Mouse (Mus musculus) brain, adult 2 months (tissue): ENCODE results near the gene Kcna4.

Experiments used
- DNase-seq: peaks from one replicate; pipeline ENCODE4 v3.0.0; 2011; ENCODE audit warnings: low read depth, low spot score

Kcna4 gene

DNA sequence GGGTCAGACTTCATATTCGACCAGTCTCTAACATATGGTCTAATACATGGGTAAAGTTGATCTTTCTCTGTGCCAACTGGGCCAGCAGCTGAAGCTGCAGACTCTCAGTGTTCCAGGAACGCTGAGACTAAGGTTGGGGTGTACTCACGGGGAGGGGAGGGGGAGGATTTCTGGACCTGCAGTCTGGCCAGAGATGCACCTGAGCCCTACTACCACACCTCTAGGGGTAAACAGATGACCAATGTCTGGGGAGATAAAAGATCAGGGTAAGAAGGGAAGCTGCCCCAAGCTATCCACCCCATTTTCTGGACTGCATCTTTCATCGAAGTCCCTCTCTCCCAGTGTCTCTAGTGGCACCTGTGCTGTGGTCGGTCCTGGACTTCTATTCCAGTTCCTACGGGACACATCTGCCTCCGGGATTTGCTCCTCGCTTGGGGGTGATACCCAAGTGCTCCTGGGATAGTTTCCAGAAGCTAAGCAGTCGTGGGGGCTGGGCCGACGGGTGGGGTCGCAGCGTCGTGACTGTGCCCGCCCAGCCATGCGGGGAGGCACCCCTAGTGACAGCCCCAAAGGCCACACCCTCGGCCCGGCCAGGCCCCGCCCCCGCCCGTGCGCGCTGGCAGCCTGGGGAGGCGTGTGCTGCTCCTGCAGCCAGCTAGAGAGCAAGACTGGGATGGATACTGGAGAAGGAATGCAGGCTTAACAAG is at the start of gene Kcna4:
Gene Kcna4, plus strand, starts transcription at position 650 of the 707 bp plus-strand sequence.
- peak; percentile 86 for DNase-seq

DNA sequence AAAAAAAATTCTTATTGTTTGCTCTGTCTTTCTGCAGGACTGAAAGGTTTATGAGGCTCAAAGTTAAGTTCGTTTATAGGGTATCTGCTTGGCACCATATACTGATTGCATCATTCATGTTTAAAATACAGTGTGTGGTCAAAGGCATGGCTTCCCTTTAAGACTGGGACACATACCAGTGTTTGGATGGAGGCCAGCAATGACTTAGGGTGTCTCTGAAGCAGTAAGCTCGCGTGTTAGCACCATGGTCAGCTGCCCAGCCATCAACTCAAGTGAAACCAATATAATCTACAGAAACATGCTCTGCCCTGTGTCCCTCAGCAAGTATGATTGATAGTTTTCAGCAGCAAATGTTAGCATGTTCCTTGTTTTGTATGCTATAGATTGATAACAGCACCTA is 32.3 kb upstream of the Kcna4 start:
- DNase-seq = no peak

GRCm38 (mm10) chr2:107266251-107266650 is 24.2 kb upstream of the Kcna4 start:
- DNase-seq = no peak

GRCm38 (mm10) chr2:107270050-107270449 is 20.4 kb upstream of the Kcna4 start:
- DNase-seq = no peak

DNA sequence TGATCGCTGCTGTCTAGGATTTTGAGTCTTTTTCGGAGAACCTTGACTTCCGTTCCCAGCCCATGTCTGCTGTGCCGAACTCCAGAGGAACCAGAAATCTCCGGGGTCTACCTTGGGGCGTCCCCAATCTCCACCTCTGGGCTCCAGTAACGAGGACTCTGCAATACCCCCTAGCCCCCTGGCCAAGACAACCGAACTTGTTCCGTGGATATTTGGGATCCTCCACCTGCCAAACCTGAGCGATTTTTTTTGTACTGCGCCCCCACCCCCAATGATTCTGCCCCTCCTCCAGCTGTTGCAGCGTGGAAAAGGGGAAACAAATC is 219 bp downstream of the Kcna4 start:
- no peak for DNase-seq

GRCm38 (mm10) chr2:107291142-107291541 is 703 bp downstream of the Kcna4 start:
- peak; percentile 66 for DNase-seq

DNA sequence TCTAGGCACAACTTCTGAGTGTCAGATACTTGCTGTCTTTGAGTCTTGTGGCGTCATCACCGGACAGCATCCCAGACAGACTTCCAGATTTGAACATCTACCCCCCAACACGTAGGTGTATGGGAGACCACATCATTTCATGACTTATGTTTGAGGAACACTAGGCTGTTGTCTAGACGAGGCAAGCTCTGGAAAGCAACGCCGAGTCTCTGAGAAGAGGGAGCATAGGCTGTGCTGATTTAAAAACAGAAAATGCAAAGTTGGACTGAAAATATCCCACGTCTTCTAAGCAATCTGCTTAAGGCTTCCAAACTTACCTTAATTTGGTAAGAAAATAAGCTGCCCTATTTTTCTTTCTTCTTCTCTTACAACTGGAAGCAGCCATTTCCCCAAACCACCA is 4.1 kb downstream of the Kcna4 start:
- peak; percentile 65 for DNase-seq

DNA sequence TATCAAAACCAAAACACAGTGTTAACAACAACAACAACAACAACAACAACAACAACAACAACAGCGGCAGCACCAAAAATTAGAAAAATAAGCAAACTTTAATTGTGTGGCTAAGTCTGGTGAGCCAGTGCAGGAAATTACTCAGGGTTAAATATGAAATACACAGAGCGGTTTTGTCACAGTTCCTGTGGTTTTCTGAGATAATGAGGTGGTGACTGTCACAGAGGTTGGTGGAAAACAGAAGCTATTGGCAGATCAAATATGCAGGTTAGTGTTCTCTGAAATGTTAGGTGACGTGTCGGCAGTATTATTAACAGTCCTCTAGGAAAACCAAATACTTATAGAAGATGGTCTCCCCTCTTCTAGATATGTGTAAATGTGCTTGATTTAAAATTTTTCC is 11.4 kb downstream of the Kcna4 start:
- no peak for DNase-seq

DNA sequence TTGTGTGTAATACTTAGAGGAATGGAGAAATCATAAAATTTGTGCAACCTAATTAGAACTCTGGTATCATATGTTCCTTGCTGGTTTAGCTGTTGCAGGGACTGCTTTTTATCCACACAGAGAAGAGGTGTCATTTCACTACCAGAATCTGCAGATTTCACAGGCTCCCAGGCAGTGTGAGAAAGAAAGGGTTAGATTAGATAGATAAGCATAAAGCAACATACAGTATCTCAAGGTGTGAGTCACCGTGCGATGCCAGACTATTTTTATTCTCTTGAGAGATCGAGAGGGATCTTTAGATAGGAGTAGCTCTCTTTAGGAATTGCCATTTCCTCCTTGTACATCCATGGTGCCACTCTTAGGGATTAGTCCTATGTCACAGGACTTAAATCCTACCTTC is 14.3 kb downstream of the Kcna4 start:
- peak; percentile 72 for DNase-seq

GRCm38 (mm10) chr2:107306077-107306476 is 15.6 kb downstream of the Kcna4 start:
- DNase-seq = peak; percentile 56

GRCm38 (mm10) chr2:107318636-107319035 is 28.2 kb downstream of the Kcna4 start:
- DNase-seq = no peak

GRCm38 (mm10) chr2:107321596-107322226 is 31.3 kb downstream of the Kcna4 start:
- no peak for DNase-seq

DNA sequence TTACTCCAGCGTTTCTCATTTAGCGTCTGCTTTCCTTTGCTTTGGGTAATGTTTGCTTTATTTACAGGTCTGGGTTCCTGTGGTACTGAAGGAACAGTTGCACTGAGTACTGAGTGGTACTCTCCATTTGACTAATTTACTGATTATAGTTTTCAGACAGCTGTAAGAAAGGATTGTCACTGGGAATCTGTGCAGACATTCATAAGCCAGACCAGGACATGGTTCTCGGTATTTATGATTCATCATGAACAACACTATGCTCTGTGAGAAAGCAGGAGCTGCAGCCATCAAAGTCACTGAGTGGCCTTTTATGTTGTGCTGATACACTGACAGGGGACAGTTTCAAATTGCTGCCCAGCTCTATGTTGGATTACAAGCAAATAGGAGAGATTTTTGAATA is 33.7 kb downstream of the Kcna4 start:
- DNase-seq = no peak

DNA sequence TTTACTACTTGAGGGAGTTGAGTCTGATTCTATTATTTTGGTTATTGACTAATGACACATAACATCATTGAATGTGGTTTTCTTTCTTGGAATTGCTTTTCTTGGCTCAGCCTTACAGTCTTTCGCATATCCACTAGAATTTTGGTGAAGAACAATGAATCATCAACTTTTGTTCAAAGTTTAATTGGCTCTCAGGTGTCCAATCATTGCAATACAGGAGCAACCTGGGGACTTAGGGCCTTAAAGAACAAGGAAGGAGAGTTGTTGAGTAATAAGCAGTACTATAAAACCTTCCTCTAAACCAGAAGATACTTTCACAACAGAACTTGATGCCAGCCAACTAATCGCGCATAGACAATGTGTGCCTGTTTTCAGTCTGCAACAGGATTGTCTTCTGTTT is 36.8 kb downstream of the Kcna4 start:
- DNase-seq = no peak

DNA sequence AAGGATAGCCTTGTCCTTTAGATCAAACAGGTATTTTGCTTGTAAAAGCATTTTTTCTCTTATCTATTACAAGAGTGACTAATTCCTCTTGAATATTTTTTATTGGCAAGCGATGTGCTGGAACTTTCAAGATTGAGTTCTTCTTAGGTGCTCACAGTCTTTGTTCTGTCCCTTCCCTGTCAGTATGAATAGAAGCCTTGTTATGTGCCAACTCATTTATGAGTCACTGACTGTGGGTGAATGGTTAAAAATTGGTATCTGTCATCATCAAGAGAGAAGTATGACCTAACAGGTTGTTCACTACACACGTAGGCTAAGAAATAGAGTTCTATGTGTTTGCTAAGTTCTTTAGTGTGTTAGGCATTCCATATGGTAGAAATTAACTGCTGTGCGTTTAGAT is 50.9 kb downstream of the Kcna4 start:
- peak; percentile 40 for DNase-seq

DNA sequence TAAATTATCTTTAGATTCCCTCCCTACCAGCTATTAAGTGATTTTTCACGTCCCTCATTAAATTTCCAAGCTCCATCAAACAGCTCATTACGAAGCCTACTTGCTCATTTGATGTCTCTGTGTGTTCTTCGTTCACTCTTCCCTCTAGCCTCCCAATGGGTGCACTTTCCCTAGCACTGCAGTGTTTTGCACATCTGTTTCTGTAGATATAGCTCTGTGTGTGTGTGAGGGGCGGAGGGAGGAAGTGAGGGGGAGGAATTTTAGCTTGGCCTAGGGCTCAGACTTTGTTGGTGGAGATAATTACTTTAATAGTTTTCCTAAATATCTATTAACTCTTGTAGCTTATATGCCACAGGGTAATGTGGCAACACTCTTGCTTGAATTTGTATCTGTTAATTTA is 54.4 kb downstream of the Kcna4 start:
- peak; percentile 23 for DNase-seq

DNA sequence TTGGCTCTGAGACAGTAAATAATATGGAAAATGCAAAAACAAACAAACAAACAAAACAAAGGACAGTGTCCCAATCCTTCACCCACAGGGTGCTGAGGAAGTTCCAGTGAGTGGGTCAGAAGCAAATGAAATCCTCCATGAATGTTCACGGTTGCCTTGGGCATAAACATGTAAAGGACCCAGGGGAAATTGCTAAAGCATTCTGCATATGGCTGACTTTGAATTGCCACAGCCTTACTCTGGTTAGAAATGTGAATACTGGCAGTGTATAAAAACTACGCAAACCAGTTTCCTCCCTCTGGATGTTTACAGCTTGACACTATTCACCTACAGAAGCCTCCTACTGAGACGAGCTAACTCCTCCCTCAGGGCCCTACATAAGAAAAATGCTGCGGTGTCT is 54.9 kb downstream of the Kcna4 start:
- DNase-seq = no peak
